Mouse (Mus musculus) cerebellum, adult 2 months (tissue): ENCODE data around the gene 1110017D15Rik. TPM values are rescaled to one million over a fixed set of nuclear protein-coding genes. Genes with fewer than 3 reads are reported as not detected.
"Not testable (repeated sequence)": the region's sequence is repeated elsewhere in the genome, so short reads cannot be mapped to it uniquely, and the experiment has no call there.

Source experiments
- DNase-seq, 2 experiments: peaks; one replicate each; pipeline ENCODE4 v3.0.0; 2021
- H3K27ac ChIP-seq: fragments of 200-500 bp; 2 replicates; pipeline ENCODE4 v1.5.1; 2012; ENCODE audit warnings: low read length, control low read depth, inconsistent platforms; ENCODE audit not compliant: insufficient read depth
- H3K27me3 ChIP-seq: fragments of 200-500 bp; 2 replicates; pipeline ENCODE4 v1.6.1; 2012; ENCODE audit warnings: inconsistent platforms, mild to moderate bottlenecking, low read length, moderate library complexity; ENCODE audit not compliant: control insufficient read depth, insufficient read depth
- H3K4me1 ChIP-seq: fragments of 200-500 bp; 2 replicates; pipeline ENCODE4 v1.6.1; 2011; ENCODE audit warnings: low read length; ENCODE audit not compliant: control insufficient read depth, insufficient read depth
- H3K4me3 ChIP-seq: fragments of 200-500 bp; replicated peaks from 2 replicates; pipeline ENCODE3; 2011; ENCODE audit warnings: mild to moderate bottlenecking, low read depth, low read length, control low read depth; ENCODE audit not compliant: insufficient read depth
- CTCF ChIP-seq: fragments of 200-500 bp; IDR thresholded peaks from 2 replicates; pipeline ENCODE4 v1.5.1; 2011; ENCODE audit warnings: low read depth, mild to moderate bottlenecking, control low read depth, low read length, moderate library complexity, borderline replicate concordance; ENCODE audit not compliant: insufficient read depth
- POLR2A ChIP-seq: fragments of 200-500 bp; IDR thresholded peaks from 2 replicates; pipeline ENCODE4 v1.6.1; 2011; ENCODE audit warnings: low read length, control low read depth, borderline replicate concordance; ENCODE audit not compliant: insufficient read depth
- WGBS: fragments of 180-500 bp; shearing (Covaris S2); methylation state at CpG from one replicate; pipeline ENCODE4 v1.1.7; 2018; 5-methylcytosine and 5-hydroxymethylcytosine counted together
- polyA plus RNA-seq: library from polyadenylated mRNA; depleted of rRNA; stranded (reverse); fragments of >200 nt; gene quantifications from 2 replicates; pipeline ENCODE4 v1.2.3, GENCODE M21; 2012

Gene 1110017D15Rik
- polyA plus RNA-seq, 1 experiment: 4.3 TPM

GRCm38 (mm10) chr4:41471384-41471689 is 45.8 kb downstream of the 1110017D15Rik start:
- WGBS: 92% methylated on average over 1 of the region's 1 CpGs
- Histone ChIP-seq H3K27ac (no peak overlapping the region), H3K4me1 (no peaks in the 10 kb centered on the region), H3K4me3 (no peak overlapping the region), H3K27me3 (no peaks in the 10 kb centered on the region)
- TF ChIP-seq POLR2A (no peak), CTCF (no peak)
- no peak for DNase-seq

- H3K4me3 ChIP-seq: no peak overlapping the region
- DNase-seq: peak in 1 of 2 experiments; percentile 41
- 34% methylated on average over 5 of the region's 5 CpGs for WGBS
- no peak overlapping the region for H3K27ac ChIP-seq
- no peaks in the 10 kb centered on the region for H3K27me3 ChIP-seq
- no peak for TF ChIP-seq CTCF
- no peak for TF ChIP-seq POLR2A
- H3K4me1 ChIP-seq: no peaks in the 10 kb centered on the region
Measured at GRCm38 (mm10) chr4:41470684-41471383, 46.3 kb downstream of the 1110017D15Rik start.

- TF ChIP-seq CTCF: no peak
- TF ChIP-seq POLR2A: no peak
- Histone ChIP-seq H3K4me3 (no peak overlapping the region), H3K27me3 (no peaks in the 10 kb centered on the region), H3K27ac (no peak overlapping the region), H3K4me1 (no peaks in the 10 kb centered on the region)
- 46% methylated on average over 7 of the region's 7 CpGs for WGBS
- DNase-seq: no peak
Measured at GRCm38 (mm10) chr4:41470051-41470683, 47.0 kb downstream of the 1110017D15Rik start.

- Histone ChIP-seq H3K4me3 (no peak overlapping the region), H3K27ac (no peak overlapping the region), H3K4me1 (no peaks in the 10 kb centered on the region), H3K27me3 (no peaks in the 10 kb centered on the region)
- WGBS: 72% methylated on average over 10 of the region's 10 CpGs
- DNase-seq: no peak
- no peak for TF ChIP-seq POLR2A
- no peak for TF ChIP-seq CTCF
Measured at GRCm38 (mm10) chr4:41469199-41469598, 47.9 kb downstream of the 1110017D15Rik start.

- Histone ChIP-seq H3K4me1 (peaks cover 3% of the 10 kb centered on the region; the same call in 1 of the 2 replicates), H3K27me3 (no peaks in the 10 kb centered on the region), H3K4me3 (no peak overlapping the region), H3K27ac (no peak overlapping the region)
- peak; percentile 60 to 71 for DNase-seq
- WGBS: 49% methylated on average over 17 of the region's 17 CpGs
- TF ChIP-seq POLR2A: no peak
- TF ChIP-seq CTCF: peak; percentile 61
Measured at GRCm38 (mm10) chr4:41468396-41469080, 48.6 kb downstream of the 1110017D15Rik start.

GRCm38 (mm10) chr4:41465287-41465665 is 51.9 kb downstream of the 1110017D15Rik start:
- Histone ChIP-seq H3K27me3 (no peaks in the 10 kb centered on the region), H3K27ac (no peak overlapping the region), H3K4me3 (peak overlapping the region; percentile 86), H3K4me1 (peaks cover 3% of the 10 kb centered on the region; the same call in 1 of the 2 replicates)
- WGBS: 3% methylated on average over 17 of the region's 17 CpGs
- no peak for DNase-seq
- TF ChIP-seq POLR2A (no peak), CTCF (0 out of 2 replicates have a peak, but pooled peaks have one; percentile 3)

- no peaks in the 10 kb centered on the region for H3K27me3 ChIP-seq
- H3K4me1 ChIP-seq: peaks cover 3% of the 10 kb centered on the region; the same call in 1 of the 2 replicates
- under 1% methylated on average over 70 of the region's 70 CpGs for whole genome bisulfite sequencing
- DNase-seq: peak; percentile 96 to 99
- TF ChIP-seq POLR2A (peak; percentile 45; the same call in 1 of the 2 replicates), CTCF (no peak)
- H3K27ac ChIP-seq: no peak within 1 kb of the TSS
- peak within 1 kb of the TSS; percentile 86 for H3K4me3 ChIP-seq
Measured at GRCm38 (mm10) chr4:41464345-41465286, 52.5 kb downstream of the 1110017D15Rik start, which contains the start of the genes Kif24 and Nudt2. Gene Kif24, minus strand, starts transcription at chr4:41464887. Gene Nudt2, plus strand, starts transcription at chr4:41465151.

- not testable (repeated sequence) for H3K4me1 ChIP-seq, DNase-seq, H3K27me3 ChIP-seq, H3K4me3 ChIP-seq, H3K27ac ChIP-seq
- WGBS: 71% methylated on average over 3 of the region's 3 CpGs
Measured at GRCm38 (mm10) chr4:41463051-41463738, 53.9 kb downstream of the 1110017D15Rik start.
